Mouse (Mus musculus) forebrain, embryonic 13.5 days (tissue): ENCODE measurements around the gene Klf3. TPM values are rescaled to one million over a fixed set of nuclear protein-coding genes. Genes with fewer than 3 reads are reported as not detected.

Experiments used
- ATAC-seq: fragments of 200-750 bp; cut with Nextera tagmentation; 2 replicates; pipeline ENCODE4 v1.8.0; 2017
- H3K27ac ChIP-seq: fragments of 300-500 bp; sonication (generic); 2 replicates; pipeline ENCODE4 v1.5.1; 2015; ENCODE audit warnings: inconsistent platforms, mild to moderate bottlenecking, moderate library complexity
- H3K27me3 ChIP-seq: fragments of 300-500 bp; sonication (generic); 2 replicates; pipeline ENCODE4 v1.6.1; 2015; ENCODE audit warnings: mild to moderate bottlenecking, inconsistent platforms
- H3K36me3 ChIP-seq: fragments of 300-500 bp; sonication (generic); 2 replicates; pipeline ENCODE4 v1.6.1; 2015; ENCODE audit warnings: mild to moderate bottlenecking, inconsistent platforms; ENCODE audit not compliant: poor library complexity, severe bottlenecking
- H3K4me1 ChIP-seq: fragments of 300-500 bp; sonication (generic); 2 replicates; pipeline ENCODE4 v1.6.1; 2015; ENCODE audit warnings: inconsistent platforms
- H3K4me2 ChIP-seq: fragments of 300-500 bp; sonication (generic); 2 replicates; pipeline ENCODE4 v1.6.1; 2015; ENCODE audit warnings: inconsistent platforms, mild to moderate bottlenecking, moderate library complexity
- H3K4me3 ChIP-seq: fragments of 300-500 bp; sonication (generic); 2 replicates; pipeline ENCODE4 v1.5.1; 2015; ENCODE audit warnings: mild to moderate bottlenecking, inconsistent platforms
- H3K9ac ChIP-seq: fragments of 300-500 bp; sonication (generic); 2 replicates; pipeline ENCODE4 v1.6.1; 2015; ENCODE audit warnings: mild to moderate bottlenecking, inconsistent platforms
- H3K9me3 ChIP-seq: fragments of 300-500 bp; sonication (generic); replicated peaks from 2 replicates; pipeline ENCODE4 v1.6.1; 2016; ENCODE audit warnings: inconsistent platforms
- WGBS: fragments of 180-500 bp; shearing (Covaris S2); methylation state at CpG from one replicate; pipeline ENCODE4 v1.1.7; 2015; 5-methylcytosine and 5-hydroxymethylcytosine counted together
- polyA plus RNA-seq: library from polyadenylated mRNA; unstranded; fragments of >200 nt; fragmentation: Nextera tagmentation; extraction: Ambion mirVana; gene quantifications from 2 replicates; pipeline ENCODE4 v1.2.1, GENCODE M21; 2015

Gene Klf3
- polyA plus RNA-seq, 1 experiment from 2014 or later: 24.0 TPM

- no peaks in the 10 kb centered on the region; the same call in 1 of the 2 replicates for H3K27me3 ChIP-seq
- H3K4me3 ChIP-seq: peak overlapping the region; percentile 81
- H3K27ac ChIP-seq: peak overlapping the region; percentile 96
- H3K4me2 ChIP-seq: peak overlapping the region; percentile 73
- 0 out of 2 replicates have a peak, but pooled peaks cover 3% of the 10 kb centered on the region for H3K9me3 ChIP-seq
- H3K9ac ChIP-seq: peak overlapping the region; percentile 92
- H3K36me3 ChIP-seq: no peaks in the 10 kb centered on the region
- ATAC-seq: no peak
- 5% methylated on average over 8 of the region's 8 CpGs for WGBS
- H3K4me1 ChIP-seq: peaks cover 31% of the 10 kb centered on the region
These were observed 1.0 kb upstream of the Klf3 start for GRCm38 (mm10) chr5:64802143-64802542.

DNA sequence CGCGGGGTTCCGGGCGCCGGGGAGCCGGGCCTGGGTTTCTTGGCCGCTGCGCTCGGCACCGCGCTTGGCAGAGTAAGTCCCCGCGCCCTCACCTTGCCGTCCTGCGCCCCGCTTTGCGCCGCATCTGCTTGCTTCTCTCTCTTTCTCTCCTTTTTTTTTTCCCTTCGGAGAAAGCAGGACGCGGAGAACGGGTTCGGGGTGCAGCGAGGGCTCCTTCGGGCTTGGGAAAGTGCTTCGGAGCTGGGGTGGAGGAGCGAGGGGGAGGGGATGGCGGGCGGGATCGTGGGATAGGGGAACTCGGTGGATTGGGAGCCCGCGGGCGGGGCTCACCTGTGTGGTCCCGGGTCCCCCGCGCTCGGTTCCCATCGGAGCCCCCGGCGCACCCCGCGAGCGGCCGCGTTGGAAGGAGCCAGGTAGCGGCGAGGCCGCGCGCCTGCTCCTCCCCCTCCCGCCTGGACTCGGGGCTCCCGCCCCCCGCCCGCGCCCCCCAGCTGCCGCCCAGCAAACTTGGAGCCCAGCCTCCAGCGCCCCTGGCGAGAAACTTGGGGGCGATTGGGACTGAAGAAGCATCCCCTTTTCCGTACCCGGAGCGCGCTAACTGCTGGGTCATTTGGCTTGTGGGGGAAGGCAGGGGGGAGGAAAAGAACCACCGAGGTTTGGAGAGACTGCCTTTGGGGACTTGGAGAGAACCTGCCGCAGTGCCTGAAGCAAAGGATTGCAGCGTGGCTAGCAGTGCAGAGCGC is 703 bp downstream of the Klf3 start:
- H3K4me2 ChIP-seq: peak overlapping the region; percentile 73
- H3K9ac ChIP-seq: peak overlapping the region; percentile 92
- WGBS: 1% methylated on average over 61 of the region's 69 CpGs
- peak overlapping the region; percentile 81 for H3K4me3 ChIP-seq
- H3K9me3 ChIP-seq: 0 out of 2 replicates have a peak, but pooled peaks cover 3% of the 10 kb centered on the region
- peaks cover 47% of the 10 kb centered on the region for H3K4me1 ChIP-seq
- H3K27ac ChIP-seq: peak overlapping the region; percentile 96
- no peaks in the 10 kb centered on the region for H3K36me3 ChIP-seq
- ATAC-seq: peak; percentile 9; the same call in 1 of the 2 replicates
- H3K27me3 ChIP-seq: no peaks in the 10 kb centered on the region; the same call in 1 of the 2 replicates

GRCm38 (mm10) chr5:64805131-64805872 is 2.1 kb downstream of the Klf3 start:
- Histone ChIP-seq H3K4me2 (peak overlapping the region; percentile 63), H3K27me3 (no peaks in the 10 kb centered on the region; the same call in 1 of the 2 replicates), H3K9me3 (no peaks in the 10 kb centered on the region), H3K27ac (peak overlapping the region; percentile 91), H3K36me3 (no peaks in the 10 kb centered on the region), H3K4me3 (peak overlapping the region; percentile 81), H3K9ac (peak overlapping the region; percentile 66), H3K4me1 (peaks cover 61% of the 10 kb centered on the region)
- whole genome bisulfite sequencing: 4% methylated on average over 7 of the region's 7 CpGs
- ATAC-seq: no peak

DNA sequence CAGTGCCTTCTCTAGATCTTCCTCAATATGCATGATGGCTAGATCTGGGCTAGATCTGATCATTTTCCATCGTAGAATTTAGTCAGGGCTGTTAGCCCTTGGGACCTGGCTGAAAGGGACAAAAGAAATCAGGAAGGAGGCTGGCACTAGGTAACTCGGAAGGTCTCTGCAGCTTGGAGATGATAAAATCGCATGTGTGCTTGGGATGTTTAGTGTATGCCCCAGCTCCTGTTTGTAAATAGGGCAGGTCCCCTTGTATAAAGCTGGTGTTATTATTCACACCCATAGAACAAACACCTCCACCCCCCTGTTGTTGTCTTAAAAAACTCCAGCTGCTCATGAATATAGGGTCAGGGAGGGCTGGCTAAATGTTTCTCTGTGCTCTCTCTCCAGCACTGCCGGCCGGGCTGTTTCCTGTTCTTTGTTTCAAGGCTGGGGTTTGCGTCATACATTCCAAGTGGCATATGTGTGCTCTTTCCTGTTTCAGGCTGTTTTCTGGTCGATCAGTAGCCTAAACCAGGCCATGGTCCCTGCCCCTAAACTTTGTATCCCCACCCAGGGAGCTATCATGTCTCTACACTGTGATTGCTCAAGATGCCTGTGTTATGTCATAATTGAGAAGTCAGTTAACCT is 2.8 kb downstream of the Klf3 start:
- peak; percentile 22 for ATAC-seq
- peak overlapping the region; percentile 63 for H3K4me2 ChIP-seq
- peak overlapping the region; percentile 91 for H3K27ac ChIP-seq
- no peaks in the 10 kb centered on the region; the same call in 1 of the 2 replicates for H3K27me3 ChIP-seq
- WGBS: under 1% methylated on average over 7 of the region's 7 CpGs
- H3K9me3 ChIP-seq: no peaks in the 10 kb centered on the region
- no peaks in the 10 kb centered on the region for H3K36me3 ChIP-seq
- peak overlapping the region; percentile 66 for H3K9ac ChIP-seq
- H3K4me3 ChIP-seq: peak overlapping the region; percentile 81
- peaks cover 68% of the 10 kb centered on the region for H3K4me1 ChIP-seq

DNA sequence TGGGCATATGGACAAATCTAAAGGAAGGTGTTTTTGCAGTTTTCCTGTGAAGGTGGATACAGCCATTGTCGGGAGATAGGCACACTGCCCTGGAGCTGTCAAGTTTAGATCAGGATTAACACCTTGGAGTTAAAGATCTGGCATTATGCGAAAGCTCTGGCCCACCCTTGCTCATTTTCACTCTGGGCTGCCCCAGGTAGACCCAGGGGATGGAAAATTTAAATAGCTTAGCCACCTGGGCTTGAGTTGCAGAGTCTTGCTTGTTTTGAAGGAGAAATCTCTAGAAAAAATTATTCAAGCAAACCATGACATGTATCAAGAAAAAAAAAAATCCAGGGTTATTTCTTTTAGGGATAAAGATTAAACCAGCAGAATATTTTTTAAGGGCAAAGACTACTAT is 3.4 kb downstream of the Klf3 start:
- no peak for ATAC-seq
- Histone ChIP-seq H3K27me3 (no peaks in the 10 kb centered on the region), H3K27ac (peak overlapping the region; percentile 91), H3K9me3 (no peaks in the 10 kb centered on the region), H3K4me1 (peaks cover 74% of the 10 kb centered on the region), H3K4me2 (peak overlapping the region; percentile 63), H3K4me3 (peak overlapping the region; percentile 81; the same call in 1 of the 2 replicates), H3K9ac (peak overlapping the region; percentile 66), H3K36me3 (no peaks in the 10 kb centered on the region)
- 14% methylated on average over 2 of the region's 2 CpGs for WGBS

DNA sequence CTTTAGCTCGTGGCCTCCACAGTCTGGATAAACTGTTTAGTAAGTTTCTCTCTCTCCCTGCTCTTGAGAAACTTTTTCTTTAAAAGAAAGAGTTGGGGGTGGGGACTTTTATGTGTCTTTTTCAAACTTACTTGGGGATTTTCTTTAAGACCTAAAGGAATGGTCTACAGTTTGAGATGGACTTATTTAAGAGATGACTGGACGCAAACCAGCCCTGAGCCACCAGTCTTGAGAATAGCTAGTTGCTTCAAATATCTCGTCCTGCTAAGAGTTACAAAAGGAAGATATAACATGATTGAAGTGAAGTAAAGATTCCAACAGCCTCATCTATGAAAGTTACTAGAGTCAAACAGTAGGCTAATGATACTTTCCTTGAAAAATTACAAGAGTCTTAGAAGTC is 4.0 kb downstream of the Klf3 start:
- H3K4me1 ChIP-seq: peaks cover 77% of the 10 kb centered on the region
- 66% methylated on average over 3 of the region's 3 CpGs for WGBS

DNA sequence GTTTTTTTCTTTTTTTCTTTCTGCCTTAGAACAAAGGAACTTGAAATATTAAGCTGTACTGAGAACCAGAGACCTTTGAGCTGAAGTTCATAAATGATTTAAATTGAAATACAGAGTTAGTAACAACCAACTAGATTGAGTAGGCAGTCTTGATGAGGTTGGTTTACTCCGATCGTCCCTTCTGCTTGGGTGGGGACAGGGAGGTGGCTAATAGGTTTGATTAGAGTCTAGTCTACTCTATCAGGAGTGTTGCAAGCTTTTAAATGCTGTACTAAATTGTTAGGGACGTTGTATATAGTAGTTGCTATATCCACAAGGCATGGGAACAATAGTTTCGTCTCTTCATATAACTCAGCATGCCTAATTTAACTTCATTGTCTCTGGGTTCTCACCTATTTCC is 4.4 kb downstream of the Klf3 start:
- Histone ChIP-seq H3K4me1 (peaks cover 77% of the 10 kb centered on the region), H3K27ac (peak overlapping the region; percentile 80)

More for the DNA sequence above, 4.0 kb downstream of the Klf3 start:
- Histone ChIP-seq H3K9me3 (no peaks in the 10 kb centered on the region), H3K27ac (no peak overlapping the region), H3K4me3 (no peak overlapping the region), H3K4me2 (peak overlapping the region; percentile 20; the same call in 1 of the 2 replicates), H3K9ac (no peak overlapping the region), H3K36me3 (no peaks in the 10 kb centered on the region), H3K27me3 (no peaks in the 10 kb centered on the region)
- no peak for ATAC-seq

GRCm38 (mm10) chr5:64808106-64809010 is 5.2 kb downstream of the Klf3 start:
- peak overlapping the region; percentile 80 for H3K27ac ChIP-seq
- peaks cover 84% of the 10 kb centered on the region for H3K4me1 ChIP-seq
- H3K36me3 ChIP-seq: no peaks in the 10 kb centered on the region
- peak overlapping the region; percentile 18 for H3K4me3 ChIP-seq
- H3K9me3 ChIP-seq: no peaks in the 10 kb centered on the region
- no peak for ATAC-seq
- H3K9ac ChIP-seq: peak overlapping the region; percentile 43; the same call in 1 of the 2 replicates
- peak overlapping the region; percentile 51 for H3K4me2 ChIP-seq
- no peaks in the 10 kb centered on the region for H3K27me3 ChIP-seq
- WGBS: 42% methylated on average over 24 of the region's 24 CpGs

More for the DNA sequence above, 4.4 kb downstream of the Klf3 start:
- H3K9me3 ChIP-seq: no peaks in the 10 kb centered on the region
- H3K4me2 ChIP-seq: peak overlapping the region; percentile 51
- no peak for ATAC-seq
- no peaks in the 10 kb centered on the region for H3K27me3 ChIP-seq
- H3K9ac ChIP-seq: peak overlapping the region; percentile 43; the same call in 1 of the 2 replicates
- H3K36me3 ChIP-seq: no peaks in the 10 kb centered on the region
- WGBS: 46% methylated on average over 4 of the region's 4 CpGs
- H3K4me3 ChIP-seq: peak overlapping the region; percentile 18; the same call in 1 of the 2 replicates

GRCm38 (mm10) chr5:64809257-64809656 is 6.1 kb downstream of the Klf3 start:
- Histone ChIP-seq H3K9me3 (no peaks in the 10 kb centered on the region), H3K27me3 (no peaks in the 10 kb centered on the region), H3K9ac (no peak overlapping the region), H3K4me3 (no peak overlapping the region), H3K27ac (no peak overlapping the region), H3K4me2 (no peak overlapping the region), H3K4me1 (peaks cover 84% of the 10 kb centered on the region), H3K36me3 (no peaks in the 10 kb centered on the region)
- no peak for ATAC-seq
- 85% methylated on average over 7 of the region's 7 CpGs for WGBS

DNA sequence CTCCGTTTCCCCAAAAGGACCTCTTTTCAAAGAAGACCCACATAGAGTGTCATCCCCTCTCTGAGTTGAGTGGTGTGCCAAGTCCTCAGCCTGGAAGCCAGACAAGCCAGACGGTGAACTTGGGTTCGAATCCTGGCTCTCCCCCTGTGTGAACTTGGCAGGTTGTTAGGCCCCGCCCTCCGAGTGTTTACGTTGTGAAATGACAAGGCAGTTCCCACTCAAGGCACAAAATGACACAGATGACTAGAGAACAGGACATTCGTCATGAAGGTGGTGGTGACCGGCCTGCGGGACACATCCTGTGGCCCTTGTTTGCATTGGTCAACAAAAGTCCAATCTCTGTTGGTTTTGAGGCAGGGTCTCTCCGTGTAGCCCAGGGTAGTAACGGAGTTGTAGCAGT is 6.7 kb downstream of the Klf3 start:
- H3K4me1 ChIP-seq: peaks cover 82% of the 10 kb centered on the region
- ATAC-seq: no peak
- H3K27ac ChIP-seq: peak overlapping the region; percentile 89; the same call in 1 of the 2 replicates

More for the DNA sequence above, 6.7 kb downstream of the Klf3 start:
- Histone ChIP-seq H3K9ac (no peak overlapping the region), H3K9me3 (no peaks in the 10 kb centered on the region), H3K4me2 (no peak overlapping the region), H3K36me3 (no peaks in the 10 kb centered on the region), H3K4me3 (no peak overlapping the region), H3K27me3 (no peaks in the 10 kb centered on the region)
- 91% methylated on average over 11 of the region's 11 CpGs for WGBS
